10 mouse cellular contexts compared by ENCODE assay signal in genomic region chr17:31321425-31321824, GRCm38 (mm10). TPM values are rescaled to one million over a fixed set of nuclear protein-coding genes. Genes with fewer than 3 reads are reported as not detected.
DNase-seq lines count a peak whose midpoint lies in the region; ATAC-seq lines count a peak whose summit lies in the region.
"Had no signal": no experiment of that assay in that cellular context is flagged by ENCODE, and none has a peak within 500 bp of the region (broad histone marks: within the 10 kb centered on the region; RNA-seq: fewer than 3 reads in every experiment).

No protein-coding gene starts in this region.

- no peak overlapping the region for H3K4me3 ChIP-seq in intestine, embryonic 16.5 days (ENCODE audit: low read length)
- no peak overlapping the region for H3K4me3 ChIP-seq in liver, embryonic 11.5 days (ENCODE audit: low read depth, low read length)
- no peak overlapping the region for H3K4me3 ChIP-seq in hindbrain, embryonic 14.5 days (replicated peaks; ENCODE audit: low read length)
- no peak overlapping the region for H3K4me3 ChIP-seq in kidney, embryonic 16.5 days (ENCODE audit: low read length)

- no peak for ATAC-seq in intestine, embryonic 16.5 days
- ATAC-seq in liver, embryonic 11.5 days (replicated peaks; ENCODE audit: low FRiP score) = no peak
- no peak for ATAC-seq in hindbrain, embryonic 14.5 days (ENCODE audit: low FRiP score)
- no peak for ATAC-seq in kidney, embryonic 16.5 days (ENCODE audit: low FRiP score, low TSS enrichment)
- ATAC-seq: Patski had no signal

- no peak overlapping the region for H3K9ac ChIP-seq in intestine, embryonic 16.5 days (ENCODE audit: low read depth, low read length)
- H3K9ac ChIP-seq in liver, embryonic 11.5 days (ENCODE audit: low read depth, low read length) = no peak overlapping the region
- no peak overlapping the region for H3K9ac ChIP-seq in hindbrain, embryonic 14.5 days
- H3K9ac ChIP-seq in kidney, embryonic 16.5 days (replicated peaks; ENCODE audit: low read length) = no peak overlapping the region

- H3K27ac ChIP-seq in intestine, embryonic 16.5 days (ENCODE audit: low read length) = peak overlapping the region; percentile 84; the same call in 1 of the 2 replicates
- no peak overlapping the region for H3K27ac ChIP-seq in liver, embryonic 11.5 days (ENCODE audit: low read depth, low read length)
- H3K27ac ChIP-seq in hindbrain, embryonic 14.5 days = no peak overlapping the region
- no peak overlapping the region for H3K27ac ChIP-seq in kidney, embryonic 16.5 days (ENCODE audit: low read length)

- DNase-seq in cerebellum, adult 11-12 months = peak; percentile 54
- DNase-seq in cerebellum, postnatal 25 days = peak; percentile 74 to 82
- DNase-seq in left cerebral cortex, postnatal 36 days (ENCODE audit: low spot score in 2 of 2) = peak; percentile 83 to 87
- no peak for DNase-seq in liver, embryonic 11.5 days (ENCODE audit: low spot score)
- no peak for DNase-seq in adrenal gland, adult 8-10 months
- no peak for DNase-seq in hindbrain, embryonic 14.5 days (ENCODE audit: low spot score)
- DNase-seq: kidney, postnatal 36 days had no signal

- H3K4me2 ChIP-seq in intestine, embryonic 16.5 days (ENCODE audit: low read depth, low read length) = no peak overlapping the region
- no peak overlapping the region for H3K4me2 ChIP-seq in liver, embryonic 11.5 days
- no peak overlapping the region for H3K4me2 ChIP-seq in hindbrain, embryonic 14.5 days (replicated peaks)
- no peak overlapping the region for H3K4me2 ChIP-seq in kidney, embryonic 16.5 days (replicated peaks; ENCODE audit: low read depth, low read length)

- H3K9me3 ChIP-seq in intestine, embryonic 16.5 days (ENCODE audit: control insufficient read depth, low read length) = no peaks in the 10 kb centered on the region
- H3K9me3 ChIP-seq in liver, embryonic 11.5 days (ENCODE audit: control insufficient read depth, low read length) = no peaks in the 10 kb centered on the region
- no peaks in the 10 kb centered on the region for H3K9me3 ChIP-seq in hindbrain, embryonic 14.5 days (ENCODE audit: control insufficient read depth, low read length)
- H3K9me3 ChIP-seq in kidney, embryonic 16.5 days (ENCODE audit: low read length) = no peaks in the 10 kb centered on the region

- peaks cover 52% of the 10 kb centered on the region for H3K4me1 ChIP-seq in intestine, embryonic 16.5 days (ENCODE audit: control insufficient read depth, insufficient read depth, low read length)
- H3K4me1 ChIP-seq in liver, embryonic 11.5 days (replicated peaks; ENCODE audit: control insufficient read depth, insufficient read depth, low read length) = peaks cover 18% of the 10 kb centered on the region
- H3K4me1 ChIP-seq in hindbrain, embryonic 14.5 days (replicated peaks; ENCODE audit: control insufficient read depth, insufficient read depth, low read length) = peaks cover 2% of the 10 kb centered on the region; the same call in 1 of the 2 replicates
- no peaks in the 10 kb centered on the region for H3K4me1 ChIP-seq in kidney, embryonic 16.5 days (ENCODE audit: insufficient read depth, low read length)

- no peaks in the 10 kb centered on the region for H3K27me3 ChIP-seq in intestine, embryonic 16.5 days (replicated peaks; ENCODE audit: control insufficient read depth, insufficient read depth, low read length)
- no peaks in the 10 kb centered on the region for H3K27me3 ChIP-seq in liver, embryonic 11.5 days (replicated peaks; ENCODE audit: control insufficient read depth, insufficient read depth, low read length)
- H3K27me3 ChIP-seq in hindbrain, embryonic 14.5 days (ENCODE audit: control insufficient read depth, insufficient read depth, low read length) = no peaks in the 10 kb centered on the region
- H3K27me3 ChIP-seq in kidney, embryonic 16.5 days (ENCODE audit: insufficient read depth, low read length) = no peaks in the 10 kb centered on the region
- H3K27me3 ChIP-seq: Patski had no signal

- H3K36me3 ChIP-seq in intestine, embryonic 16.5 days (ENCODE audit: control insufficient read depth, insufficient read depth, low read length) = no peaks in the 10 kb centered on the region
- no peaks in the 10 kb centered on the region for H3K36me3 ChIP-seq in liver, embryonic 11.5 days (ENCODE audit: control insufficient read depth, insufficient read depth, low read length)
- peaks cover 7% of the 10 kb centered on the region; the same call in 1 of the 2 replicates for H3K36me3 ChIP-seq in hindbrain, embryonic 14.5 days (replicated peaks; ENCODE audit: control insufficient read depth, insufficient read depth)
- no peaks in the 10 kb centered on the region for H3K36me3 ChIP-seq in kidney, embryonic 16.5 days (ENCODE audit: insufficient read depth, low read length)

- intact Hi-C loops in left cerebral cortex, postnatal 36 days (cut with DNase I) = no loop called here

- WGBS in intestine, embryonic 16.5 days = 76% methylated on average over 12 of the region's 12 CpGs
- 84% methylated on average over 12 of the region's 12 CpGs for WGBS in liver, embryonic 11.5 days
- WGBS in hindbrain, embryonic 14.5 days = 71% methylated on average over 12 of the region's 12 CpGs
- WGBS in kidney, embryonic 16.5 days = 77% methylated on average over 12 of the region's 12 CpGs

RNA-seq across cellular contexts. Expression of gene Slc37a1, which starts 34.8 kb away (rescaled TPM):
- 21.1 and 21.5 TPM in 2 replicates for polyA plus RNA-seq in intestine, embryonic 16.5 days (2015; fragmentation: Nextera tagmentation; extraction: Ambion mirVana)
- 1 to 10 TPM; 8.2 to 9.9 TPM for total RNA-seq in left cerebral cortex, postnatal 36 days (2021)
- 6.6 and 7.7 TPM in 2 replicates for polyA plus RNA-seq in liver, embryonic 11.5 days (2014; fragmentation: Nextera tagmentation; extraction: Ambion mirVana)
- 10 to 100 TPM; 13.1 to 26.4 (median 22.5) TPM for total RNA-seq in adrenal gland, adult 8-10 months (2022)
- polyA plus RNA-seq in hindbrain, embryonic 14.5 days (2014; fragmentation: Nextera tagmentation; extraction: Ambion mirVana) = 10.4 and 11.6 TPM in 2 replicates
- 2.8 and 3.0 TPM in 2 replicates for polyA plus RNA-seq in kidney, embryonic 16.5 days (2015; fragmentation: Nextera tagmentation; extraction: Ambion mirVana)

RNA-seq across cellular contexts. Expression of gene Rsph1, which starts 44.2 kb away (rescaled TPM):
- 0.88 and 0.94 TPM in 2 replicates for polyA plus RNA-seq in intestine, embryonic 16.5 days (2015; fragmentation: Nextera tagmentation; extraction: Ambion mirVana)
- total RNA-seq in left cerebral cortex, postnatal 36 days (2021) = 10 to 100 TPM; 14.0 to 15.1 TPM
- 0.40 and 0.88 TPM in 2 replicates for polyA plus RNA-seq in liver, embryonic 11.5 days (2014; fragmentation: Nextera tagmentation; extraction: Ambion mirVana)
- 10 to 100 TPM in 2 of 4 experiments, 1 to 10 TPM in 2; 3.9 to 14.9 (median 9.1) TPM for total RNA-seq in adrenal gland, adult 8-10 months (2022)
- 3.5 and 5.0 TPM in 2 replicates for polyA plus RNA-seq in hindbrain, embryonic 14.5 days (2014; fragmentation: Nextera tagmentation; extraction: Ambion mirVana)
- 2.0 and 2.3 TPM in 2 replicates for polyA plus RNA-seq in kidney, embryonic 16.5 days (2015; fragmentation: Nextera tagmentation; extraction: Ambion mirVana)

Comparison
In these comparisons a context has a peak if more than half of its experiments do, and no peak if none do; other contexts are left out.
1. DNase-seq: peak in cerebellum, adult 11-12 months (single experiment), cerebellum, postnatal 25 days (2 of 2) and left cerebral cortex, postnatal 36 days (2 of 2); none in liver, embryonic 11.5 days (single experiment), adrenal gland, adult 8-10 months (single experiment) and hindbrain, embryonic 14.5 days (single experiment).